Mouse (Mus musculus) kidney, adult 8-10 months (tissue): ENCODE measurements around the gene Gm28047.
A peak's percentile ranks its signal among the peaks of the same experiment; 100 is the strongest.

ENCODE experiments used
- DNase-seq, 2 experiments: peaks; one replicate each; pipeline ENCODE4 v3.0.0; 2022

Gene Gm28047

GRCm38 (mm10) chr15:102546677-102547427 is 78.0 kb downstream of the Gm28047 start:
- DNase-seq, result peak; percentile 34 to 38

GRCm38 (mm10) chr15:102546246-102546645 is 78.6 kb downstream of the Gm28047 start:
- DNase-seq, result no peak

GRCm38 (mm10) chr15:102544801-102545200 is 80.1 kb downstream of the Gm28047 start:
- DNase-seq, result no peak

- DNase-seq, result no peak
These were observed 90.9 kb downstream of the Gm28047 start for GRCm38 (mm10) chr15:102533926-102534325.

- no peak for DNase-seq
These were observed 92.6 kb downstream of the Gm28047 start for GRCm38 (mm10) chr15:102532106-102532900.

- no peak for DNase-seq
These were observed 93.3 kb downstream of the Gm28047 start for GRCm38 (mm10) chr15:102531586-102531985.

- no peak for DNase-seq
These were observed 94.3 kb downstream of the Gm28047 start for GRCm38 (mm10) chr15:102530566-102530965.

- no peak for DNase-seq
These were observed 96.5 kb downstream of the Gm28047 start for GRCm38 (mm10) chr15:102528396-102528795.

- no peak for DNase-seq
These were observed 96.9 kb downstream of the Gm28047 start for GRCm38 (mm10) chr15:102527936-102528335.

- no peak for DNase-seq
These were observed 98.5 kb downstream of the Gm28047 start for GRCm38 (mm10) chr15:102526111-102527002.

- DNase-seq, result peak in 1 of 2 experiments; percentile 73
These were observed 99.9 kb downstream of the Gm28047 start, which contains the start of gene Npff for GRCm38 (mm10) chr15:102524892-102525485. Npff (minus strand) TSS chr15:102524942.

GRCm38 (mm10) chr15:102521480-102521879 is 103.4 kb downstream of the Gm28047 start:
- no peak for DNase-seq

- no peak for DNase-seq
These were observed 104.5 kb downstream of the Gm28047 start for GRCm38 (mm10) chr15:102520416-102520815.

- DNase-seq, result no peak
These were observed 105.4 kb downstream of the Gm28047 start for GRCm38 (mm10) chr15:102519211-102520141.

- DNase-seq, result no peak
These were observed 106.0 kb downstream of the Gm28047 start for GRCm38 (mm10) chr15:102518859-102519201.

GRCm38 (mm10) chr15:102517976-102518858 is 106.7 kb downstream of the Gm28047 start, which contains the start of gene Tarbp2:
Tarbp2 (plus strand) TSS chr15:102518192.
- DNase-seq, result peak; percentile 100

- no peak for DNase-seq
These were observed 107.3 kb downstream of the Gm28047 start for GRCm38 (mm10) chr15:102517631-102517975.

GRCm38 (mm10) chr15:102516728-102517404 is 108.0 kb downstream of the Gm28047 start, which contains the start of gene Map3k12:
Map3k12 (minus strand) TSS chr15:102517064.
- peak; percentile 56 to 63 for DNase-seq

GRCm38 (mm10) chr15:102516293-102516692 is 108.6 kb downstream of the Gm28047 start:
- no peak for DNase-seq

- no peak for DNase-seq
These were observed 109.1 kb downstream of the Gm28047 start for GRCm38 (mm10) chr15:102515791-102516190.
